Mouse (Mus musculus) myocyte (in vitro differentiated cells): ENCODE results near the gene Phactr2. TPM values are rescaled to one million over a fixed set of nuclear protein-coding genes. Genes with fewer than 3 reads are reported as not detected.

Source experiments
- H3K27me3 ChIP-seq: one replicate; pipeline ENCODE4 v1.6.1; 2011; ENCODE audit not compliant: control insufficient read depth, insufficient read depth, insufficient read length
- H3K36me3 ChIP-seq: one replicate; pipeline ENCODE4 v1.6.1; 2011; ENCODE audit not compliant: control insufficient read depth, insufficient read depth
- H3K4me2 ChIP-seq: one replicate; pipeline ENCODE4 v1.6.1; 2011; ENCODE audit warnings: low read depth, control low read depth
- H3K4me3 ChIP-seq: one replicate; pipeline ENCODE4 v1.5.1; 2011; ENCODE audit warnings: mild to moderate bottlenecking, control low read depth, moderate library complexity
- H3K79me2 ChIP-seq: one replicate; pipeline ENCODE4 v1.6.1; 2011; ENCODE audit not compliant: control insufficient read depth, insufficient read depth
- H3ac ChIP-seq: one replicate; pipeline ENCODE4 v1.6.1; 2011; ENCODE audit not compliant: control insufficient read depth, insufficient read length
- CEBPB ChIP-seq: IDR thresholded peaks from 2 replicates; pipeline ENCODE4 v1.6.1; 2011; ENCODE audit warnings: mild to moderate bottlenecking, moderate library complexity; ENCODE audit not compliant: poor library complexity, insufficient read depth, severe bottlenecking
- E2F4 ChIP-seq: IDR thresholded peaks from one replicate; pipeline ENCODE4 v1.6.1; 2011; ENCODE audit warnings: mild to moderate bottlenecking, control low read depth, moderate library complexity; ENCODE audit not compliant: insufficient read depth
- MAX ChIP-seq: IDR thresholded peaks from one replicate; pipeline ENCODE4 v1.6.1; 2011; ENCODE audit warnings: low read depth, mild to moderate bottlenecking, control low read depth
- MYOD1 ChIP-seq, 3 experiments: IDR thresholded peaks; one replicate each; pipeline ENCODE4 v1.6.1; 2011; ENCODE audit warnings: control low read depth in 2 of 3, low read depth in 2 of 3, mild to moderate bottlenecking in 2 of 3, moderate library complexity in 1 of 3; ENCODE audit not compliant: insufficient read length in 2 of 3, control insufficient read depth in 1 of 3
- MYOG ChIP-seq, 3 experiments: IDR thresholded peaks; one replicate each; pipeline ENCODE4 v1.6.1; 2011; ENCODE audit warnings: control low read depth in 2 of 3, low read depth in 2 of 3, mild to moderate bottlenecking in 2 of 3; ENCODE audit not compliant: insufficient read length in 2 of 3, control insufficient read depth in 1 of 3, insufficient read depth in 1 of 3
- POLR2A ChIP-seq: IDR thresholded peaks from one replicate; pipeline ENCODE4 v1.6.1; 2011; ENCODE audit warnings: low read depth, mild to moderate bottlenecking, control low read depth, moderate library complexity; ENCODE audit not compliant: insufficient read length
- POLR2AphosphoS2 ChIP-seq: IDR thresholded peaks from one replicate; pipeline ENCODE4 v1.6.1; 2011; ENCODE audit warnings: low read depth, control low read depth; ENCODE audit not compliant: insufficient read length
- REST ChIP-seq: IDR thresholded peaks from one replicate; pipeline ENCODE4 v1.6.1; 2011; ENCODE audit warnings: mild to moderate bottlenecking, control low read depth, moderate library complexity; ENCODE audit not compliant: insufficient read depth, insufficient read length
- SRF ChIP-seq: IDR thresholded peaks from one replicate; pipeline ENCODE4 v1.6.1; 2011; ENCODE audit warnings: low read depth; ENCODE audit not compliant: control insufficient read depth, insufficient read length
- TCF12 ChIP-seq: IDR thresholded peaks from one replicate; pipeline ENCODE4 v1.6.1; 2011; ENCODE audit warnings: mild to moderate bottlenecking, control low read depth; ENCODE audit not compliant: poor library complexity, insufficient read depth, severe bottlenecking
- TCF3 ChIP-seq: IDR thresholded peaks from one replicate; pipeline ENCODE4 v1.6.1; 2011; ENCODE audit warnings: low read depth, control low read depth; ENCODE audit not compliant: insufficient read length
- USF1 ChIP-seq: IDR thresholded peaks from one replicate; pipeline ENCODE4 v1.6.1; 2011; ENCODE audit warnings: low read depth, mild to moderate bottlenecking, control low read depth, moderate library complexity
- polyA plus RNA-seq: library from polyadenylated mRNA; unstranded; fragments of >200 nt; fragmentation: generic; extraction: Trizol; gene quantifications from one replicate; pipeline ENCODE4 v1.2.1, GENCODE M21; 2012; ENCODE audit warnings: missing spikeins

The Phactr2 gene
- polyA plus RNA-seq, 1 experiment: not detected

DNA sequence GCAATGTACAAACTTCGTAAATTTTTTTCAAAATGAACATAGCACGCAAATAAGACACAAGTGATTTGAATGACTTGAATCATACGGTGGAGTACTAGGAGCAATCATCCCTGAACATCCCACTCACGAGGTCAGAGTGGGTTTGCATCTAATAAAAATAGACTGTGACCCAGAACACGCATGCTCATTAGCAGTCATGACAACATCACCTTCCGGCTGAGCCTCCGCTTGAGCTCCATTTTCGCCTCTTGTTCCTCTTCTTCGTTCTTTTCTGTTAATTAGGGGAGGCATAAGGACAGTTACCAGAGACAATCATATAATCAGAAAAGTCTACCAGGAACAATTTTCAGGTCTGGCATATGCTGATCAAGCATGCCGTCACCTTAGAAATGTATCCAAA is 240.3 kb downstream of the Phactr2 start:
- Histone ChIP-seq H3K79me2 (no peaks in the 10 kb centered on the region), H3K4me3 (no peak overlapping the region), H3K36me3 (no peaks in the 10 kb centered on the region), H3K4me2 (no peak overlapping the region), H3K27me3 (peaks cover 6% of the 10 kb centered on the region), H3ac (no peak overlapping the region)
- no peak for TF ChIP-seq USF1
- no peak for TF ChIP-seq MAX
- no peak for TF ChIP-seq POLR2AphosphoS2
- no peak for TF ChIP-seq REST
- TF ChIP-seq E2F4: no peak
- no peak for TF ChIP-seq TCF3
- TF ChIP-seq TCF12: no peak
- TF ChIP-seq MYOG (IDR thresholded peaks at IDR 0.05; ENCODE audit: control insufficient read depth in 1 of 3, insufficient read depth in 1 of 3, insufficient read length in 2 of 3, low read depth in 2 of 3): no peak
- TF ChIP-seq MYOD1 (IDR thresholded peaks at IDR 0.05; ENCODE audit: control insufficient read depth in 1 of 3, insufficient read length in 2 of 3, low read depth in 2 of 3): no peak
- no peak for TF ChIP-seq SRF
- TF ChIP-seq CEBPB: no peak
- TF ChIP-seq POLR2A: no peak

DNA sequence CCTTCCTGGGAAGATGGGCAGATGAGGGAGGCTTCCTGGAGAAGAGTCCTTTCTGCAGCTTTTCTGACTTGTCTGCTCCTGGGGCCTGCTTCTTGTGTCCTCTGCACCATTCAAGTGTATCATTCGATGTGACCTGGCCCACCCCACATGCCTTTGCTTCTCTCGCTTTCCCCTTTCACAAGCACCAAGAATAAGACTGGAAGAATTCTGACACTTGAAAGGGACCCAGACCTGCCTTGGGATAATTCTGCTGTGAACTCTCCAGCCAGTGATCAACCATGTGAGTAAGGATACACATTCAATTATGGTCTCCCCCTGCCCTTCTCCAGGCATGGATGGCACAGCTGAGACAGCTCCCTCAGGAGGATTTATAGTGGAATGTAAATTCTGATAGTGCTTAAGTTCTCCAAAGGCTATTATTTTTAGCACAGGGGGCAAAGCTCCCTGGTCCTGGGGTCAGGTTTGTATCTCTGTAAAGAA is 241.0 kb downstream of the Phactr2 start:
- H3K79me2 ChIP-seq: no peaks in the 10 kb centered on the region
- H3ac ChIP-seq: no peak overlapping the region
- no peak for TF ChIP-seq TCF3
- TF ChIP-seq MYOD1 (IDR thresholded peaks at IDR 0.05; ENCODE audit: control insufficient read depth in 1 of 3, insufficient read length in 2 of 3, low read depth in 2 of 3): no peak
- TF ChIP-seq MAX: no peak
- no peak for TF ChIP-seq TCF12
- no peak for TF ChIP-seq CEBPB
- no peak for TF ChIP-seq SRF
- no peak for TF ChIP-seq REST
- no peak for TF ChIP-seq E2F4
- no peaks in the 10 kb centered on the region for H3K36me3 ChIP-seq
- H3K27me3 ChIP-seq: peaks cover 6% of the 10 kb centered on the region
- H3K4me3 ChIP-seq: no peak overlapping the region
- H3K4me2 ChIP-seq: no peak overlapping the region

DNA sequence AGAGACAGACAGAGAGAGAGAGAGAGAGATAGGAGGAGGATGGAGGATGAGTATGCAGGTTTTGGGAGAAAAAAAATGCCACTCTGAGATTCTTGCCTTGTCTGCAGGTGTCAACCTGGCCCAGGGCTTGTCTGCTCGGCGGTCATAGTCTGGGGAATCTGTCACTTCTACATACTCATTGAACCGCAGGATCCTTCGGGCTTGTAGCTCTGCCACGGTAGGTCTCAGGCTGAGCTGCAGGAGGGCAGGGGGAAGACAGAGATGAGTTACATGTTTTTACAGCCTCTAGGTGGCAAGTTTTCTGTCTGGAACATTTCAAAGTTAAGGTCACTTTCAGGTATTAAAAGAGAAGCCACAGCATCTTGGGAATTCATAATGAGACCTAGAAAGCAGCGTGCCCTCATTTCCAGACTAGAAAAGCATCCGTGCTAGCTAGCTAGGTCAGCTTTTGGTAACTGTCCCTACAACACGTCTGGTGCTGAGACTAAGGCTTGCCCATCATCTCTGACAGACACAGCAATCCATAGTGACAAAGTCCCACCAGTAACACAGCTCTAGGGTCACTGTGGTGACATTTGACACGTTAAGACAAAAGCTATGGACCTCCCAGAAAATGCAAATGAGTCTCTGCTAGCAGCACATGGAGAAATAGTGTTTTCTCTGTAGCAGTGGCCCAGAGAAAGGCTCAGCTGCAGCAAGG is 241.6 kb downstream of the Phactr2 start:
- Histone ChIP-seq H3K4me3 (no peak overlapping the region), H3K36me3 (no peaks in the 10 kb centered on the region), H3K79me2 (no peaks in the 10 kb centered on the region), H3K27me3 (no peaks in the 10 kb centered on the region), H3K4me2 (no peak overlapping the region), H3ac (no peak overlapping the region)
- no peak for TF ChIP-seq TCF3
- no peak for TF ChIP-seq TCF12
- TF ChIP-seq MYOD1 (IDR thresholded peaks at IDR 0.05; ENCODE audit: control insufficient read depth in 1 of 3, insufficient read length in 2 of 3, low read depth in 2 of 3): no peak
- no peak for TF ChIP-seq SRF
- TF ChIP-seq E2F4: no peak
- TF ChIP-seq USF1: no peak
- TF ChIP-seq POLR2AphosphoS2: no peak
- no peak for TF ChIP-seq REST
- no peak for TF ChIP-seq CEBPB
- TF ChIP-seq POLR2A: no peak
- TF ChIP-seq MAX: no peak
- TF ChIP-seq MYOG (IDR thresholded peaks at IDR 0.05; ENCODE audit: control insufficient read depth in 1 of 3, insufficient read depth in 1 of 3, insufficient read length in 2 of 3, low read depth in 2 of 3): no peak

DNA sequence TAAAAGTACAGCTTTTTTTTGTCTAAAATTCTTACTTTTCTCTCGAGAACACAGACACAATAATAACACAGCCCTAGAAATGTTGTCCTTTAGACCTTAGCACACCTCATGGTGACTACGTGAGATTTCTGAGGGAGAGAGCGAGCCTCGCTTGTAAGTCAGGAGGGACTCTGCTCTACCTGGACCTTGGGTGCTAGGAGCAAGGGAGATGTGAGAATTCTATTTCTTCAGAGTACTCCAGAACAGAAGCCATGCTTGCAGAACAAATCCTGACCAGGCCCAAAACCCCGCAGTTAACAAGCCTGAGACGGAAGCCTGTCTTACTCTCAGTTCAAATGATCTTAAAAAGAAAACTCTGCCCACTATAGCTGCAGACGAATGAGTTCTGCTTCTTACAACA is 243.5 kb downstream of the Phactr2 start:
- Histone ChIP-seq H3K4me3 (no peak overlapping the region), H3K4me2 (no peak overlapping the region), H3K79me2 (no peaks in the 10 kb centered on the region), H3ac (no peak overlapping the region), H3K36me3 (no peaks in the 10 kb centered on the region), H3K27me3 (no peaks in the 10 kb centered on the region)
- TF ChIP-seq POLR2AphosphoS2 (no peak), USF1 (no peak), REST (no peak), MYOD1 (IDR thresholded peaks at IDR 0.05; ENCODE audit: control insufficient read depth in 1 of 3, insufficient read length in 2 of 3, low read depth in 2 of 3) (no peak), TCF3 (no peak), MAX (no peak), POLR2A (no peak), SRF (no peak), MYOG (IDR thresholded peaks at IDR 0.05; ENCODE audit: control insufficient read depth in 1 of 3, insufficient read depth in 1 of 3, insufficient read length in 2 of 3, low read depth in 2 of 3) (no peak), E2F4 (no peak), TCF12 (no peak), CEBPB (no peak)
